Mouse (Mus musculus): ENCODE measurements around the gene Nedd9. TPM values are rescaled to one million over a fixed set of nuclear protein-coding genes. Genes with fewer than 3 reads are reported as not detected.

The Nedd9 gene
- polyA plus RNA-seq, 1 experiment = 3.0 TPM

DNA sequence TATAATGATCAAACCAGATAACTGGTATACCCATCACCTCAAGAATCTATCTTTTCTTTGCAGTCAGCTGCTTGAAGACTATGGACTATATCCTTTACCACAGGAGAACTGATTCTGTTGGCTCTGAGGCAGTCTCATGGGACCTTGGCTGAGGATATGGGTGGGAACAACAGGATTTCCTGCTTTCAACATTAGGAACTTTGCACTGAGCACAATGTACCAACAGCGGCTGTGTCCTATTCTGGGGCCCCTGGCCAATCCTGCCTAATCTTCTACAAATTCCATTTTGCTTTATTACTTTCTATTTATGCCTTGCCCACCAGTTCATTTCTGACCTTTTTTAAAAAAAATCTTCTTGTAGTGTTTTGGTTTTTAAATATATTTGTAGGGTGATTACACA is 21.0 kb downstream of the Nedd9 start:
- H3K9ac ChIP-seq (ENCODE audit: low read depth, poor library complexity, severe bottlenecking) = no peak overlapping the region
- H3K9me3 ChIP-seq (replicated peaks; ENCODE audit: control insufficient read depth, insufficient read depth, low read length, poor library complexity, severe bottlenecking) = no peaks in the 10 kb centered on the region
- H3K4me1 ChIP-seq (ENCODE audit: control insufficient read depth, insufficient read depth, low read length) = no peaks in the 10 kb centered on the region
- H3K27me3 ChIP-seq (ENCODE audit: control insufficient read depth, insufficient read depth, low read length, poor library complexity, severe bottlenecking) = no peaks in the 10 kb centered on the region
- H3K4me3 ChIP-seq (ENCODE audit: low read depth, low read length) = no peak overlapping the region
- no peak for TF ChIP-seq POLR2A (IDR thresholded peaks at IDR 0.05; ENCODE audit: insufficient read depth, low read length)
- TF ChIP-seq CTCF (IDR thresholded peaks at IDR 0.05; ENCODE audit: low read depth, low read length) = no peak
- TF ChIP-seq EP300 (IDR thresholded peaks at IDR 0.05; ENCODE audit: insufficient read depth, low read depth, low read length) = no peak
- H3K27ac ChIP-seq (ENCODE audit: insufficient read depth, low read length) = no peak overlapping the region
- no peaks in the 10 kb centered on the region for H3K36me3 ChIP-seq (ENCODE audit: control insufficient read depth, insufficient read depth, low read length, poor library complexity, severe bottlenecking)

DNA sequence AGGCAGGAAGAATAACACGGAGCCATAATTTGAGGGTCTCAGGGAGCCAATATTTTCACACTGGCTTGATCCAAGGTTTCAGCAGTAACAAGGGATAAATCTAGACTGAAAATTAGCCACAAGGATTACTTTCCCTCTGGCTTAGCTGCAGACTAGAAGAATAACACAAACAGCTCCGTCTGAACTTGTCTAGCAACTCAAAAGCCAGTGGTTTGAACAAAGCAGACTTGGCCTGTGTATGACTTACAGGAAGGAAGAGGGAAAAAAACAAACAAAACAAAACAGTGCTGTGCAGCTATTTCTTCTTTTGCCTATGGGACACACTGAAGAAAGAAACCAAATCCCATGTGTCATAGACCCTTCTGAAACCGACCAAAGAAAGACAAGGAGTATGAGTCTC is 25.7 kb downstream of the Nedd9 start:
- TF ChIP-seq CTCF (IDR thresholded peaks at IDR 0.05; ENCODE audit: low read depth, low read length) = no peak
- no peak for TF ChIP-seq EP300 (IDR thresholded peaks at IDR 0.05; ENCODE audit: insufficient read depth, low read depth, low read length)
- TF ChIP-seq POLR2A (IDR thresholded peaks at IDR 0.05; ENCODE audit: insufficient read depth, low read length) = no peak
- no peaks in the 10 kb centered on the region for H3K9me3 ChIP-seq (replicated peaks; ENCODE audit: control insufficient read depth, insufficient read depth, low read length, poor library complexity, severe bottlenecking)
- H3K36me3 ChIP-seq (ENCODE audit: control insufficient read depth, insufficient read depth, low read length, poor library complexity, severe bottlenecking) = no peaks in the 10 kb centered on the region
- H3K4me3 ChIP-seq (ENCODE audit: low read depth, low read length) = no peak overlapping the region
- H3K9ac ChIP-seq (ENCODE audit: low read depth, poor library complexity, severe bottlenecking) = no peak overlapping the region
- H3K4me1 ChIP-seq (ENCODE audit: control insufficient read depth, insufficient read depth, low read length) = no peaks in the 10 kb centered on the region
- no peak overlapping the region for H3K27ac ChIP-seq (ENCODE audit: insufficient read depth, low read length)
- H3K27me3 ChIP-seq (ENCODE audit: control insufficient read depth, insufficient read depth, low read length, poor library complexity, severe bottlenecking) = no peaks in the 10 kb centered on the region

DNA sequence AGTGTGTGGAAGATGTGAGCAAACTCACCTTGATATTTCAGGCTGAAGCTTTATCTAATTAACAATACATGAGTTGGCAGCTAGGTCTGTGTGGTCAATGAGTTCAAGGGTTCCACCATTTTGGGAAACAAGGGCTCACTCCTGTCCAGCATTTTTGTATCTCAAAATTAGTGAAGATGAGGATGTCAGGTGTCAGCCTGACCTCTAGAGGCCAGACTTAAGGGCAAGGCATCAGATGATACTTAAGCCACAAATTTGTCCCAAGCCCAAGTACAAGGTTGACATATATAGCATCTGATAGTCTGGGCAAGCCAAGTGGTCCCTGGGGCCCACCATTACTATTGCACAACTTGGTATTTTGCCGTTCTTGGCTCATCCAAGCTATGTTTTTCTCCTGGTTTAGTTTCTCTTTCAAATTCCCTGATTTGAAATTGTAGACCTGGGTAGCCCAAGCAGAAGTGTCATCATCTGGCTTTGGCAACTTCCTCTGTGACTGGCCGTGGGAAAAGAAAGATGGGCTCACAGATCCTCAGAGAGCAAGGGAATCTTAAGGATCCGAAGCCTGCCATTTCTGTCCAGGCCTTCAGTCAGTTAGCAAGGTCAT is 27.4 kb downstream of the Nedd9 start:
- no peaks in the 10 kb centered on the region for H3K4me1 ChIP-seq (ENCODE audit: control insufficient read depth, insufficient read depth, low read length)
- H3K27me3 ChIP-seq (ENCODE audit: control insufficient read depth, insufficient read depth, low read length, poor library complexity, severe bottlenecking) = no peaks in the 10 kb centered on the region
- H3K9ac ChIP-seq (ENCODE audit: low read depth, poor library complexity, severe bottlenecking) = no peak overlapping the region
- no peak overlapping the region for H3K27ac ChIP-seq (ENCODE audit: insufficient read depth, low read length)
- H3K9me3 ChIP-seq (replicated peaks; ENCODE audit: control insufficient read depth, insufficient read depth, low read length, poor library complexity, severe bottlenecking) = no peaks in the 10 kb centered on the region
- TF ChIP-seq POLR2A (IDR thresholded peaks at IDR 0.05; ENCODE audit: insufficient read depth, low read length) (no peak), EP300 (IDR thresholded peaks at IDR 0.05; ENCODE audit: insufficient read depth, low read depth, low read length) (no peak), CTCF (IDR thresholded peaks at IDR 0.05; ENCODE audit: low read depth, low read length) (no peak)
- no peaks in the 10 kb centered on the region for H3K36me3 ChIP-seq (ENCODE audit: control insufficient read depth, insufficient read depth, low read length, poor library complexity, severe bottlenecking)
- no peak overlapping the region for H3K4me3 ChIP-seq (ENCODE audit: low read depth, low read length)

DNA sequence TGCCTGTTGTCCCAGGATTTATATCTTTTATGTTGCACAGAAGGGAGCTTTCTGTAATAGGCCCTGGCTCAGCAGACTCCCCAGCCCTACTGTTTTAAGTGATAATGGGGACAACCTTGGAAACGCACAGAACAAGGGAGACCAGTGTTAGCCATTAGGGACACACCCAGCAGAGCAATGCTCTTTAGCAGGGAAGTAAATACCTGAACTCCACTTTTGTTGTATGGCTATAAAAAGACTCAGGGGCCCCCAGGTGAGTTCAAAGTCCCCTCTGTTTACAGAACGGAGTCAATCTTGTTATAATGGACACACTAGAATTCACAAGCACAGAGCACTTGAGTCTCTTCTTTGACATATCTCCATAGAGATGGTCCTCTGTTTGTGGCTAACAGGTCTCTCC is 28.5 kb downstream of the Nedd9 start:
- no peaks in the 10 kb centered on the region for H3K4me1 ChIP-seq (ENCODE audit: control insufficient read depth, insufficient read depth, low read length)
- H3K27ac ChIP-seq (ENCODE audit: insufficient read depth, low read length) = no peak overlapping the region
- no peaks in the 10 kb centered on the region for H3K27me3 ChIP-seq (ENCODE audit: control insufficient read depth, insufficient read depth, low read length, poor library complexity, severe bottlenecking)
- TF ChIP-seq POLR2A (IDR thresholded peaks at IDR 0.05; ENCODE audit: insufficient read depth, low read length) (no peak), CTCF (IDR thresholded peaks at IDR 0.05; ENCODE audit: low read depth, low read length) (no peak), EP300 (IDR thresholded peaks at IDR 0.05; ENCODE audit: insufficient read depth, low read depth, low read length) (no peak)
- H3K9me3 ChIP-seq (replicated peaks; ENCODE audit: control insufficient read depth, insufficient read depth, low read length, poor library complexity, severe bottlenecking) = no peaks in the 10 kb centered on the region
- H3K36me3 ChIP-seq (ENCODE audit: control insufficient read depth, insufficient read depth, low read length, poor library complexity, severe bottlenecking) = no peaks in the 10 kb centered on the region
- no peak overlapping the region for H3K4me3 ChIP-seq (ENCODE audit: low read depth, low read length)
- H3K9ac ChIP-seq (ENCODE audit: low read depth, poor library complexity, severe bottlenecking) = no peak overlapping the region

DNA sequence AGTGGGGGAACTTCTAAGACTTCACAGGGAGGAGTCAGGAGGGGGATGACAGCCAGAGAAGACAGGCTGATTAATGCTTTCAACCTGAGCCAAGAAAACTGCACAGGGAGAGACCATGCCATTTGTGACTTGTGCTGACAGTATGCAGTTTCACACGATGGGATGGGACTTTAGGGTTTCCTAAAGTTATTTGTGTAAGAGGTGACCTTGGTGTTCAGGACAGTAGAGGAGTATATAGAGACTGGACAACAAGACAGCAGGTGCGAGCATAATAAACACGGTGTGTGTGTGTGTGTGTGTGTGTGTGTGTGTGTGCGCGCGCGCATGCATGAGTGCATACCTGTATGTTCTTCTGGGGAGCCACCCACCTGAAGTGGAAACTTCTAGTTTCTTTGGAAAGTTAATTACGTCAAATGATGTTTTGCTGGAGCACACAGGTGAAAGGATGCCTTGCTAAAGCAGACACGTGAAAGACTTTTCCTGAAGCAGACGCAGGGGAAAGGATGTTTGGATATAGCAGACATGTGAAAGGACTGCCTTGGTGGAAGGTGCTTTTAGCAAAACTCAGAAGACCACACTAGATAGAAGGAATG is 29.3 kb downstream of the Nedd9 start:
- Histone ChIP-seq H3K9me3 (replicated peaks; ENCODE audit: control insufficient read depth, insufficient read depth, low read length, poor library complexity, severe bottlenecking) (no peaks in the 10 kb centered on the region), H3K27ac (ENCODE audit: insufficient read depth, low read length) (no peak overlapping the region), H3K36me3 (ENCODE audit: control insufficient read depth, insufficient read depth, low read length, poor library complexity, severe bottlenecking) (no peaks in the 10 kb centered on the region), H3K27me3 (ENCODE audit: control insufficient read depth, insufficient read depth, low read length, poor library complexity, severe bottlenecking) (no peaks in the 10 kb centered on the region), H3K4me3 (ENCODE audit: low read depth, low read length) (no peak overlapping the region), H3K9ac (ENCODE audit: low read depth, poor library complexity, severe bottlenecking) (no peak overlapping the region), H3K4me1 (ENCODE audit: control insufficient read depth, insufficient read depth, low read length) (no peaks in the 10 kb centered on the region)
- no peak for TF ChIP-seq POLR2A (IDR thresholded peaks at IDR 0.05; ENCODE audit: insufficient read depth, low read length)
- TF ChIP-seq CTCF (IDR thresholded peaks at IDR 0.05; ENCODE audit: low read depth, low read length) = no peak
- TF ChIP-seq EP300 (IDR thresholded peaks at IDR 0.05; ENCODE audit: insufficient read depth, low read depth, low read length) = no peak

DNA sequence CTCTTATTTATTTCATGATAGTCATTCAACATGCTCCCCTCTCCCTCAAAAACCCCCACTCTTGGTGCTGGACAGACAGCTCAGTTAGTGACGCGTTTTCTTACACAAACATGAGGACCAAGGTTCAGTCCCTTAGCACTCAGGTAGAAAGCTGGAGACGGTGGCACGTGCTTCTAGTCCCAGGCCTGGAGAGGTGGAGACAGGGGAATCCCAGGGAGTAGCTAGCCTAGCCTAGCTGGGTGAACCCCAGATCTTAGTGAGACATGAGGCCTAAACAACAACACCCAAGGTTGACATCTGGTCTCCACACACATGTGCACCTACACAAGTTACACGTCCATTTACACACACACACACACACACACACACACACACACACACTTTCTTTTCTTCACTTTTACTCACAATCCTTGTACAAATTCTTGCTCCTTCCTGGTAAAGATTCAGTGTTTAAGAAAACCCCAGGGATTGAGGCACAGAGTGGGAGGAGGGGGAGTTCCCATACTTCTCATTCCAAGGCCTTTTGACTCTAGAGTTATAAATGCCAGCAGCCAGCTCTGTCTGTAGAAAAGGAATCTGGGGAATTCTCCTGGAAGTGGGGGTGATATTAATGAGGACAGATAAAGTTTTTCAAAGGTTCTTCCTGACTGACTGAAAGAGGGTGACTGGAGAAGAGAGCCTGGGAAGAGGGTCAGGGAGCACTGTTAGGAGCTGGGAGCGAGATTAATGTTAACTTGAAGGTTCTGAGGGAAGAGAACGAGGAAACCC is 29.9 kb downstream of the Nedd9 start:
- no peaks in the 10 kb centered on the region for H3K9me3 ChIP-seq (replicated peaks; ENCODE audit: control insufficient read depth, insufficient read depth, low read length, poor library complexity, severe bottlenecking)
- H3K27ac ChIP-seq (ENCODE audit: insufficient read depth, low read length) = no peak overlapping the region
- no peak overlapping the region for H3K9ac ChIP-seq (ENCODE audit: low read depth, poor library complexity, severe bottlenecking)
- H3K4me1 ChIP-seq (ENCODE audit: control insufficient read depth, insufficient read depth, low read length) = no peaks in the 10 kb centered on the region
- TF ChIP-seq POLR2A (IDR thresholded peaks at IDR 0.05; ENCODE audit: insufficient read depth, low read length) = no peak
- no peak for TF ChIP-seq CTCF (IDR thresholded peaks at IDR 0.05; ENCODE audit: low read depth, low read length)
- TF ChIP-seq EP300 (IDR thresholded peaks at IDR 0.05; ENCODE audit: insufficient read depth, low read depth, low read length) = no peak
- H3K4me3 ChIP-seq (ENCODE audit: low read depth, low read length) = no peak overlapping the region
- no peaks in the 10 kb centered on the region for H3K36me3 ChIP-seq (ENCODE audit: control insufficient read depth, insufficient read depth, low read length, poor library complexity, severe bottlenecking)
- H3K27me3 ChIP-seq (ENCODE audit: control insufficient read depth, insufficient read depth, low read length, poor library complexity, severe bottlenecking) = no peaks in the 10 kb centered on the region

Measured in ES-Bruce4 (cell line).